ENCODE assay signal across 16 mouse cellular contexts in genomic region chr12:82454415-82454814, GRCm38 (mm10).
"Had no signal": no experiment of that assay in that cellular context is flagged by ENCODE, and none has a peak within 500 bp of the region (broad histone marks: within the 10 kb centered on the region; RNA-seq: fewer than 3 reads in every experiment).

No protein-coding gene starts in this region.

- H3K27me3 ChIP-seq: limb, embryonic 12.5 days; liver, embryonic 13.5 days; midbrain, embryonic 13.5 days; stomach, embryonic 15.5 days had no signal

- H3K9ac ChIP-seq: limb, embryonic 12.5 days; liver, embryonic 13.5 days; liver, postnatal 0 days; midbrain, embryonic 13.5 days; stomach, embryonic 15.5 days had no signal

- H3K27ac ChIP-seq: kidney, postnatal 0 days; limb, embryonic 12.5 days; liver, embryonic 13.5 days; midbrain, embryonic 13.5 days; stomach, embryonic 15.5 days had no signal

- H3K4me3 ChIP-seq: limb, embryonic 12.5 days; liver, embryonic 13.5 days; midbrain, embryonic 13.5 days; stomach, embryonic 15.5 days had no signal

- H3K9me3 ChIP-seq: liver, embryonic 13.5 days; midbrain, embryonic 13.5 days; stomach, embryonic 15.5 days had no signal

- H3K36me3 ChIP-seq: liver, embryonic 13.5 days; stomach, embryonic 15.5 days had no signal

- H3K4me2 ChIP-seq: limb, embryonic 12.5 days; liver, embryonic 13.5 days; midbrain, embryonic 13.5 days; stomach, embryonic 15.5 days had no signal

- DNase-seq: kidney, adult 11 months; kidney, adult 9 months; kidney, postnatal 36 days; layer of hippocampus, adult 9-11 months; layer of hippocampus, postnatal 36 days; liver; liver, embryonic 13.5 days; liver, postnatal 0 days; right cerebral cortex, postnatal 4 days; spleen, adult 18-20 months; thymus, adult 2 months; thymus, postnatal 25 days had no signal

- ATAC-seq: liver, postnatal 0 days; midbrain, embryonic 13.5 days had no signal

- H3K4me1 ChIP-seq: liver, embryonic 13.5 days; midbrain, embryonic 13.5 days; stomach, embryonic 15.5 days had no signal
